Mouse (Mus musculus) lung, embryonic 16.5 days (tissue): Measurements from ENCODE around the gene Zfp384. TPM values are rescaled to one million over a fixed set of nuclear protein-coding genes. Genes with fewer than 3 reads are reported as not detected.

Experiments
- ATAC-seq: fragments of 200-750 bp; cut with Nextera tagmentation; 2 replicates; pipeline ENCODE4 v1.8.0; 2017; ENCODE audit warnings: low read depth, mild to moderate bottlenecking, moderate library complexity
- H3K27ac ChIP-seq: fragments of 300-500 bp; sonication (generic); 2 replicates; pipeline ENCODE4 v1.5.1; 2014; ENCODE audit warnings: mild to moderate bottlenecking, control low read depth, low read length
- H3K27me3 ChIP-seq: fragments of 300-500 bp; sonication (generic); 2 replicates; pipeline ENCODE4 v1.6.1; 2014; ENCODE audit warnings: low read depth, low read length, mixed read lengths; ENCODE audit not compliant: control insufficient read depth, insufficient read depth
- H3K36me3 ChIP-seq: fragments of 300-500 bp; sonication (generic); 2 replicates; pipeline ENCODE4 v1.6.1; 2014; ENCODE audit warnings: low read length; ENCODE audit not compliant: control insufficient read depth, insufficient read depth
- H3K4me1 ChIP-seq: fragments of 300-500 bp; sonication (generic); replicated peaks from 2 replicates; pipeline ENCODE4 v1.6.1; 2014; ENCODE audit warnings: low read length, mixed read lengths; ENCODE audit not compliant: control insufficient read depth, insufficient read depth
- H3K4me2 ChIP-seq: fragments of 300-500 bp; sonication (generic); 2 replicates; pipeline ENCODE4 v1.6.1; 2014; ENCODE audit warnings: low read depth, low read length, control low read depth
- H3K4me3 ChIP-seq: fragments of 300-500 bp; sonication (generic); 2 replicates; pipeline ENCODE4 v1.5.1; 2014; ENCODE audit warnings: mild to moderate bottlenecking, low read length, control low read depth
- H3K9ac ChIP-seq: fragments of 300-500 bp; sonication (generic); 2 replicates; pipeline ENCODE4 v1.6.1; 2014; ENCODE audit warnings: low read length, control low read depth
- H3K9me3 ChIP-seq: fragments of 300-500 bp; sonication (generic); 2 replicates; pipeline ENCODE4 v1.6.1; 2016; ENCODE audit warnings: low read length; ENCODE audit not compliant: control insufficient read depth
- WGBS: fragments of 180-500 bp; shearing (Covaris S2); extraction: QIAGEN DNeasy Blood & Tissue Kit; methylation state at CpG from one replicate; pipeline ENCODE4 v1.1.7; 2014; 5-methylcytosine and 5-hydroxymethylcytosine counted together
- polyA plus RNA-seq: library from polyadenylated mRNA; unstranded; fragments of >200 nt; fragmentation: Nextera tagmentation; extraction: Ambion mirVana; gene quantifications from 2 replicates; pipeline ENCODE4 v1.2.1, GENCODE M21; 2015

Zfp384 gene
- polyA plus RNA-seq, 1 experiment from 2014 or later = 14.3 TPM

DNA sequence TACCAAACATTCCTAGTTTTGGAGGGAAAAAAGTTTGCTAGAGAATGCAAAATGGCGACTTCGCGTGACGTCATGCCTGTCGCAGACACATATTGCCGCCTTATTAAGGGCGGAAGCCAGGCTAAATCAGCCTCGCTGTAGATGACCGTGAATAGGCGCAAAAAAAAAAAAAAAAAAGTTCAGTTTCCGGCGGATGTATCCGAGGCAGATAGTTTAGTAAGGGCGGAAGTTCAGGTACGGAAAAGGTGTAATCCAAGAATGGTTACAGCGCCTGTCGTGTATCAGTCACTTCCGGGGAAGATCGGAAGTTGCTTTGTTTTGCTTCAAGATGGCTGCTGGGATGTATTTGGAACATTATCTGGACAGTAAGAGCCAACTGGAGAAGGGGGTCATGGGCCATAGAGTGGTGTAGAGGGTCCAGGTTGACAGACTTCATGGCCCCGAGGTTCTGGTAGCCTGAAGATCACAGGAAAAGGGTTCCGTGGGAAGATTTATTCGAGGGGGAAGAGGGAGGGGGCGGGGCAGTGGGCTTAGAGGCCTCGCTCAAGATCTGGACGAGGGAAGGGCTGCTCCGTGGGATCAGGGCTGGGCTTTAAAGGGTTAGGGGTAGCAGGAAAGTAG, 30.7 kb downstream of the Zfp384 start, which contains the start of gene Ing4:
Ing4 (plus strand) TSS at position 228 of the 621 bp plus-strand sequence.
- Histone ChIP-seq H3K27ac (peak within 1 kb of the TSS; percentile 88), H3K27me3 (no peaks in the 10 kb centered on the region), H3K9ac (peak within 1 kb of the TSS; percentile 64), H3K36me3 (peaks cover 24% of the 10 kb centered on the region), H3K4me2 (peak within 1 kb of the TSS; percentile 78), H3K4me1 (peaks cover 6% of the 10 kb centered on the region; the same call in 1 of the 2 replicates), H3K4me3 (peak within 1 kb of the TSS; percentile 57), H3K9me3 (no peaks in the 10 kb centered on the region)
- ATAC-seq = peak; percentile 98
- 0% methylated on average over 26 of the region's 26 CpGs for WGBS

DNA sequence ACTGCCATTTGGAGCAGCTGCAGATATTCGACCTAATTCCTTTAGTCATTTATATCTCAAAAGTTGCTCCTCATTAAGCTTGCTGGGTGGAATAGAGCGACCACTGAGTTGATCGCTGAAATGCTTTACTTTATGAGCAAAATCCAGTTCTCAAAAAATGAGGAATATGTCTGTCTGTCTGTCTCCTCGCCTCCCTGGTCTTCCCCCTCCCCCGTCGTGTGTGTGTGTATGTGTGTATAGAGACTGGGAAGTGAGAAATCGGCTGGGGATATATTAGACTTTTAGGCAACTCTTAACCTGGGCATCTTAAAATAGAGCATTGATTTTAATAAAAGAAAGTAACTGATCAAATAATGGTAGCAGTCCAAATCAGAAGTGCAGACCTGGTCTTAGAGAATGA, 31.3 kb downstream of the Zfp384 start:
- H3K4me3 ChIP-seq = peak overlapping the region; percentile 57
- H3K27ac ChIP-seq = peak overlapping the region; percentile 75; the same call in 1 of the 2 replicates
- ATAC-seq = no peak
- 12% methylated on average over 7 of the region's 7 CpGs for WGBS
- peak overlapping the region; percentile 64 for H3K9ac ChIP-seq
- no peaks in the 10 kb centered on the region for H3K9me3 ChIP-seq
- peaks cover 6% of the 10 kb centered on the region; the same call in 1 of the 2 replicates for H3K4me1 ChIP-seq
- peaks cover 23% of the 10 kb centered on the region for H3K36me3 ChIP-seq
- H3K27me3 ChIP-seq = no peaks in the 10 kb centered on the region
- peak overlapping the region; percentile 78 for H3K4me2 ChIP-seq

DNA sequence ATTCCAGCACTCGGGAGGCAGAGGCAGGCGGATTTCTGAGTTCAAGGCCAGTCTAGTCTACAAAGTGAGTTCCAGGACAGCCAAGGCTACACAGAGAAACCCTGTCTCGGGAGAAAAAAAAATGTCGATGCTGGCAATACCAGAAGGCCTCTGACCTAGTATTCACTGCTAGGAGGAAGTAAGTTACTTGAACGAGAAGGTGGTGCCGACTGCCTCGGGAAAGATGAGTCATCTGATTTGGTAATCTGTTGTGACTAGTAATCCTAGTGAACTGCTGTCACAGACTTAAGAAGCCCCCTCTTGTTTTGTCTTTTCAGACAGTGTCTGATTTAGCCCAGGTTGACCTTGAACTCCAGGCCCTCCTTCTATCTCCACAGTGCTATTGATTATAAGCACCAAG, 32.1 kb downstream of the Zfp384 start:
- WGBS = 86% methylated on average over 7 of the region's 7 CpGs
- no peak overlapping the region for H3K4me3 ChIP-seq
- no peak overlapping the region for H3K4me2 ChIP-seq
- H3K9me3 ChIP-seq = no peaks in the 10 kb centered on the region
- ATAC-seq = no peak
- H3K4me1 ChIP-seq = peaks cover 6% of the 10 kb centered on the region; the same call in 1 of the 2 replicates
- H3K36me3 ChIP-seq = peaks cover 19% of the 10 kb centered on the region
- H3K27ac ChIP-seq = no peak overlapping the region
- no peaks in the 10 kb centered on the region for H3K27me3 ChIP-seq
- H3K9ac ChIP-seq = no peak overlapping the region

DNA sequence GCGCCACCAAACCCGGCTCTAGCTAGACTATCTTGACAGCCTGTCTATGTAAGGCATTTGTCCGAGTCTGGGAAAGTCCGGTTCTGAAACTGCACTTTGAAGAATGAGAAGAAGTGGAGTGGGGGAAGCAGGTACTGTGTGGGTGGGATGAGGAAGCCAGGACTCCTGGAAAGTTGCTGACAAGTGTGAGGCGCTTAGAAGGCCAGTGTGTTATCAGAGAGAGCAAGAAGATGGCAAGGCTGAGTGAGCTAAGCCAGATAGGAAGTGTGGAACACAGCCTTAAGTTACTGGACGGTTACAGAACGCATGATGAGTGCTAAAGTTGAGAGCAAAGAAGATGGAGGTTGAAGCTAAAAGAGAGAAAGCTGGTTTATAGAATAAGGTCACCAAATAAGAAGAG, 33.1 kb downstream of the Zfp384 start:
- ATAC-seq = no peak
- WGBS = 86% methylated on average over 7 of the region's 7 CpGs

DNA sequence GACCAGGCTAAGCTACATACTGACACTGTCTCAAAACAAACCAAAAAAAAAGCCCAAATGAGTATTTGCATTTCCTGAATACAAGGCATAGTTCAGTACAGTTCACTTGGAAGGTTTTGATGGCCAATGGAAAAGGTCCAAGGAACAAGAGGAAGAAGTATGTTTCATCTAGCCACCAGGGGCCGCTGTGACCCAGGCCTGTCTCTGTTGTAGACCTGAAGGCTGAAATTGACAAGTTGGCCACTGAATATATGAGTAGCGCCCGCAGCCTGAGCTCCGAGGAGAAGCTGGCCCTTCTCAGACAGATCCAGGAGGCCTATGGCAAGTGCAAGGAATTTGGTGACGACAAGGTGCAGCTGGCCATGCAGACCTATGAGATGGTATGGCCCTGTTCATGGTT, 37.7 kb downstream of the Zfp384 start:
- Histone ChIP-seq H3K36me3 (peaks cover 34% of the 10 kb centered on the region), H3K9me3 (no peaks in the 10 kb centered on the region), H3K4me2 (no peak overlapping the region), H3K9ac (no peak overlapping the region), H3K4me3 (no peak overlapping the region), H3K27me3 (no peaks in the 10 kb centered on the region), H3K27ac (no peak overlapping the region), H3K4me1 (no peaks in the 10 kb centered on the region)
- peak; percentile 66 for ATAC-seq
- WGBS = 34% methylated on average over 5 of the region's 5 CpGs

More for the DNA sequence above, 33.1 kb downstream of the Zfp384 start:
- Histone ChIP-seq H3K27me3 (no peaks in the 10 kb centered on the region), H3K4me2 (no peak overlapping the region), H3K27ac (no peak overlapping the region), H3K36me3 (peaks cover 15% of the 10 kb centered on the region), H3K9ac (no peak overlapping the region), H3K4me1 (peaks cover 6% of the 10 kb centered on the region; the same call in 1 of the 2 replicates), H3K4me3 (no peak overlapping the region), H3K9me3 (no peaks in the 10 kb centered on the region)

DNA sequence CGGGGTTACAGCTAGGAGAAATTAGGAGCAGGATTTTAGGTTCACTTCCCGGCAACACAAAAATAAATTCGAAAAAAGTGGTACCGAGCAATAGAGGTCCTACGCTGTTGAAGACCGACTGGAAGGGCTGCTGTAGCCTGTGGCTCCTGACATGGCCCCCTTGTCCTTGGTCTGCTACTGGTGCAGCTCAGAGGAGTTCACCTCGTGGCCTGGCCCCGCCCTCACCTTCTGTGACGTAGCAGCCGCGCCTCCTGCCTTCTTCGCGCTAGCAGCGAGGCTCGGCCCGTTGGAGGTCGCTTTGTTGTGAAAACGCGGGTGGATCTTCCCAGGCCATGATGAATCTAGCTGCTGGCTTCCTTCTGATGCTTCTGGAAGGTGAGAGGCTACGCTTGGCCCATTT, 40.7 kb downstream of the Zfp384 start, which contains the start of gene Acrbp:
Acrbp (plus strand) TSS at position 12 of the 400 bp plus-strand sequence.
- no peak within 1 kb of the TSS for H3K27ac ChIP-seq
- ATAC-seq = no peak
- H3K4me1 ChIP-seq = no peaks in the 10 kb centered on the region
- H3K9me3 ChIP-seq = no peaks in the 10 kb centered on the region
- H3K4me3 ChIP-seq = no peak within 1 kb of the TSS
- WGBS = 42% methylated on average over 20 of the region's 20 CpGs
- no peaks in the 10 kb centered on the region for H3K27me3 ChIP-seq
- peaks cover 38% of the 10 kb centered on the region for H3K36me3 ChIP-seq
- H3K4me2 ChIP-seq = no peak within 1 kb of the TSS
- H3K9ac ChIP-seq = no peak within 1 kb of the TSS

DNA sequence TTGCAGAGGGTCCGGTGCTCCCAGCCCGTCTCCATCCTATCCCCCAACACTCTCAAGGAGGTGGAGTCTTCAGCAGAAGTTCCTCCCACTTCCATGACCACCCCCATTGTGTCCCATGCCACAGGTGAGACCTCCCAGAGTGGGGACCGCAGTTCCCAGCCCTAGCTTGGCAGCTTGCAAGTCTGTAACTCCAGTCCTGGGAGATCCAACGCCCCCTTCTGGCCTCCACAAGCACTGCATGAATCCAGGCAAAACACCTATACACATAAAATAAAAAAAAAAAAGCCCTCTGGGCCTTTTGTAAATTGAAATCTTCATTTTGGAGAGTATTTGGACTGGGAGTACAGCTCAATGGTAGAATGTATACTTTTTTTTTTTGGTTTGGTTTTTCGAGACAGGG, 42.3 kb downstream of the Zfp384 start:
- H3K27ac ChIP-seq = no peak overlapping the region
- peaks cover 30% of the 10 kb centered on the region for H3K36me3 ChIP-seq
- no peak overlapping the region for H3K4me3 ChIP-seq
- no peak for ATAC-seq
- no peak overlapping the region for H3K9ac ChIP-seq
- no peaks in the 10 kb centered on the region for H3K27me3 ChIP-seq
- 61% methylated on average over 5 of the region's 5 CpGs for WGBS
- H3K9me3 ChIP-seq = no peaks in the 10 kb centered on the region
- H3K4me2 ChIP-seq = no peak overlapping the region
- no peaks in the 10 kb centered on the region for H3K4me1 ChIP-seq

DNA sequence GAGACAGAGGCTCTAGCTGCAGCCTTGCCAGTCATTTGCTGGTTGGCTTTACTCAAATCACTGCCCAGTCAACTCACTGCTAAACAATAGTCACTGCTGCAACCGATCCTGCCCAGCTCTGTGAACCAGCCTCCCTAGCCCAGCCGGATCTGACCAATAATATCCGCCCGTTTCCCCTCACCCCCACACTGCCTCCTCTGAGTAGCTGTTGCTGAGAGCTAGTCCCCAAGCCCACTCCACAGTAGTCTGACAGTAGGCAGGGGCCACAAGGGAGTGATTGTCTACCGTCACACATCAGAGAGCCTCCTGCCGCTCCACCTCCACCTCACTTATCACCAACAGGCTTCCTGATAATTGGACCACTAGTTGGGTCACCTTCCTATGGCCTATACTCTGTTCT, 52.5 kb downstream of the Zfp384 start:
- peak; percentile 59; the same call in 1 of the 2 replicates for ATAC-seq
- Histone ChIP-seq H3K4me2 (no peak overlapping the region), H3K36me3 (no peaks in the 10 kb centered on the region), H3K9ac (no peak overlapping the region; the same call in 1 of the 2 replicates), H3K27ac (no peak overlapping the region), H3K9me3 (no peaks in the 10 kb centered on the region), H3K4me1 (peaks cover 2% of the 10 kb centered on the region; the same call in 1 of the 2 replicates), H3K27me3 (no peaks in the 10 kb centered on the region), H3K4me3 (no peak overlapping the region)
- WGBS = 17% methylated on average over 6 of the region's 6 CpGs

DNA sequence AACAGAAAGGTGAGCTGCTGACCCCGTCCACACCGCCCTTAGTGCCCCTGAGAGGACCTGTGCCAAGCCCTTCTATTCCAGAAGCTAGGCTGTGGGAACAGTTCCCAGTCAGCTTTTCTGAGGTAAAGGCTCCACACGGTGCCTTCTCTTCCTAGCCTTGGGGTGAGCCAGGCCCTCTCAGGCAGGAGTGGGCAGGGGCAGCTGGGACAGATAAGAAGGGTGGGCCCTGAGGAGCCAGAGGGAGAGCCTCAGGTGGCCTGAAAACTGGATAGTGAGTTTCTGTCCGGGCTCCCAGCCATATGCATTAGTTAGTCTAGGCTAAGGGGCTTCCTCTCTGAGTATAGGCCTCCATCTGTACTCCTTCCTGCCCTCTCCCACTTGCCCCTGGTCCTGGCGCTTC, 53.6 kb downstream of the Zfp384 start:
- Histone ChIP-seq H3K4me3 (no peak overlapping the region), H3K9me3 (no peaks in the 10 kb centered on the region), H3K4me1 (peaks cover 2% of the 10 kb centered on the region; the same call in 1 of the 2 replicates), H3K9ac (no peak overlapping the region), H3K27me3 (no peaks in the 10 kb centered on the region), H3K27ac (no peak overlapping the region), H3K36me3 (no peaks in the 10 kb centered on the region), H3K4me2 (no peak overlapping the region)
- no peak for ATAC-seq
- 74% methylated on average over 5 of the region's 5 CpGs for WGBS
